Mouse (Mus musculus): ENCODE results near the gene Vinac1. TPM values are rescaled to one million over a fixed set of nuclear protein-coding genes. Genes with fewer than 3 reads are reported as not detected.
A peak's percentile ranks its signal among the peaks of the same experiment; 100 is the strongest.
"Not testable (repeated sequence)": the region's sequence is repeated elsewhere in the genome, so short reads cannot be mapped to it uniquely, and the experiment has no call there.

The Vinac1 gene
- total RNA-seq, 2 experiments from 2014 or later = 0.18 to 0.27 TPM

GRCm38 (mm10) chr2:129040567-129040966 is 7.4 kb downstream of the Vinac1 start:
- no peak for DNase-seq (ENCODE audit: low spot score in 2 of 2)

GRCm38 (mm10) chr2:129038937-129039631 is 8.9 kb downstream of the Vinac1 start:
- peak; percentile 25 for DNase-seq (ENCODE audit: low spot score in 2 of 2)

GRCm38 (mm10) chr2:129038426-129038936 is 9.5 kb downstream of the Vinac1 start:
- peak; percentile 18 to 23 for DNase-seq (ENCODE audit: low spot score in 2 of 2)

- DNase-seq (ENCODE audit: low spot score in 2 of 2) = no peak
Observed at GRCm38 (mm10) chr2:129035381-129035780, 12.6 kb downstream of the Vinac1 start.

- no peak for DNase-seq (ENCODE audit: low spot score in 2 of 2)
Observed at GRCm38 (mm10) chr2:129024820-129025219, 23.2 kb downstream of the Vinac1 start.

GRCm38 (mm10) chr2:129020106-129020505 is 27.9 kb downstream of the Vinac1 start:
- no peak for DNase-seq (ENCODE audit: low spot score in 2 of 2)

DNA sequence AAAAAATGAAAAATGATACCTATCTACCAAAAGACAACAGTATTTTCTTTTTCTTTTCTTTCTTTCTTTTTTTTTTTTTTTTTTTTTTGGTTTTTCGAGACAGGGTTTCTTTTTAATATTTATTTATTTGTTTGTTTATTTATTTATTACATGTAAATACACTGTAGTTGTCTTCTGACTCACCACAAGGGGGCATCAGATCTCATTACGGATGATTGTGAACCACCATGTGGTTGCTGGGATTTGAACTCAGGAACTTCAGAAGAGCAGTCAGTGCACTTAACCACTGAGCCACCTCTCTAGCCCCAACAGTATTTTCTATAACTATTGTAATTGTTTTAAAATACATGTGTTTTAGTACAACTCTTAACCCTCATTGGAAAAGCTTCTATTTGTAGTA is 39.1 kb downstream of the Vinac1 start:
- DNase-seq (ENCODE audit: low spot score in 2 of 2) = not testable (repeated sequence)

GRCm38 (mm10) chr2:129006194-129006749 is 41.7 kb downstream of the Vinac1 start:
- no peak for DNase-seq (ENCODE audit: low spot score in 2 of 2)

DNA sequence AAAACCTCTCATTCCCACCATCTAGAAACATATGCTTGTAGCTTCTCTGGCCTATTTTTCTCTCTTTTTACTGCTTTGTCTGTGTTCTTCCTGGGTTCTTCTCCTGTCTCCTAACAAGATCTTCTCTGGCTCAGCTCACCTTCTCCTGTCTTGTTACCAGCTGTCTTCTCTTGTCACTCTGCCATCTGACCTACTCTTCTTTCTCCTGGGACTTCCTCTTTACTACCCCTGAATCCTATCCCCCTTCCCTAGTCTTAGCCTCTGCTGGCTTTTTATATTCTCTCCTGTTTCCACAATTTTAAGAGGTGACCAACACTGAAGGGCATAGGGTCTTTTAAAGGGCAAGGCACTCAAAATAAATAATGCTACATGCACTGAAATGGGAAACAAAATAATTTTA is 43.1 kb downstream of the Vinac1 start:
- DNase-seq (ENCODE audit: low spot score in 2 of 2) = no peak

- DNase-seq (ENCODE audit: low spot score in 2 of 2) = no peak
Observed at GRCm38 (mm10) chr2:128984746-128985145, 63.2 kb downstream of the Vinac1 start.

GRCm38 (mm10) chr2:128975572-128975971 is 72.4 kb downstream of the Vinac1 start:
- no peak for DNase-seq (ENCODE audit: low spot score in 2 of 2)

Other genes starting within 250 kb of the Vinac1 start
- gene Tmem87b, start 230.1 kb downstream of the Vinac1 start, total RNA-seq (2021) = 10 to 100 TPM; 36.4 to 40.4 TPM
- gene Fbln7, start 185.2 kb downstream of the Vinac1 start, total RNA-seq (2021) = 1 to 10 TPM; 2.3 TPM
- gene Zc3h8, start 104.1 kb downstream of the Vinac1 start, total RNA-seq (2021) = 1 to 10 TPM; 6.7 to 7.2 TPM
- gene Zc3h6, start 80.8 kb downstream of the Vinac1 start, total RNA-seq (2021) = 10 to 100 TPM; 13.0 to 13.2 TPM
- gene Gm10762, start 80.4 kb downstream of the Vinac1 start, total RNA-seq (2021) = 10 to 100 TPM; 10.8 to 11.6 TPM
- gene Ttl, start 17.8 kb upstream of the Vinac1 start, total RNA-seq (2021) = 10 to 100 TPM; 61.4 to 62.4 TPM
- 10 to 100 TPM; 17.5 to 19.5 TPM for gene Polr1b, start 52.8 kb upstream of the Vinac1 start, total RNA-seq (2021)
- gene Chchd5, start 81.5 kb upstream of the Vinac1 start, total RNA-seq (2021) = 10 to 100 TPM; 11.4 to 11.6 TPM
- 100 to 1,000 TPM in 1 of 2 experiments, 10 to 100 TPM in 1; 97.4 to 124 TPM for gene Slc20a1, start 150.6 kb upstream of the Vinac1 start, total RNA-seq (2021)
- gene Ckap2l, start 249.0 kb upstream of the Vinac1 start, total RNA-seq (2021) = 1 to 10 TPM; 3.3 to 4.1 TPM